Mouse (Mus musculus): ENCODE data around the gene Fam160b1. TPM values are rescaled to one million over a fixed set of nuclear protein-coding genes. Genes with fewer than 3 reads are reported as not detected.

Fam160b1 gene
- total and polyA plus RNA-seq, 3 experiments = 6.2 to 16.6 (median 11.1) TPM

GRCm38 (mm10) chr19:57429926-57430325 is 69.4 kb downstream of the Fam160b1 start:
- DNase-seq (ENCODE audit: low spot score) = no peak
- Histone ChIP-seq H3K36me3 (replicated peaks) (no peaks in the 10 kb centered on the region), H3K4me3 (ENCODE audit: low read depth, low read length) (no peak overlapping the region), H3K4me1 (ENCODE audit: insufficient read depth, low read depth, low read length) (no peaks in the 10 kb centered on the region), H3K9me3 (replicated peaks) (no peaks in the 10 kb centered on the region), H3K27me3 (ENCODE audit: insufficient read depth, low read length) (0 out of 2 replicates have a peak, but pooled peaks cover 3% of the 10 kb centered on the region)
- TF ChIP-seq POLR2AphosphoS5 (IDR thresholded peaks at IDR 0.05; ENCODE audit: insufficient replicate concordance, low read depth, low read length) (no peak), TAL1 (conservative IDR thresholded peaks at IDR 0.05; ENCODE audit: low read depth, low read length) (no peak), GATA1 (IDR thresholded peaks at IDR 0.05; ENCODE audit: borderline replicate concordance, low read length) (no peak), GATA2 (IDR thresholded peaks at IDR 0.05; ENCODE audit: borderline replicate concordance, low read depth, low read length) (no peak), CTCF (IDR thresholded peaks at IDR 0.05; ENCODE audit: low read depth, low read length) (no peak)
- no peak for ATAC-seq (ENCODE audit: extremely low read depth, insufficient number of reproducible peaks, low FRiP score, poor library complexity, severe bottlenecking)

- DNase-seq (ENCODE audit: low spot score) (no peak), ATAC-seq (ENCODE audit: extremely low read depth, insufficient number of reproducible peaks, low FRiP score, poor library complexity, severe bottlenecking) (no peak)
- TF ChIP-seq GATA2 (IDR thresholded peaks at IDR 0.05; ENCODE audit: borderline replicate concordance, low read depth, low read length) = no peak
- no peak for TF ChIP-seq GATA1 (IDR thresholded peaks at IDR 0.05; ENCODE audit: borderline replicate concordance, low read length)
- no peak for TF ChIP-seq TAL1 (conservative IDR thresholded peaks at IDR 0.05; ENCODE audit: low read depth, low read length)
- no peak for TF ChIP-seq CTCF (IDR thresholded peaks at IDR 0.05; ENCODE audit: low read depth, low read length)
- TF ChIP-seq POLR2AphosphoS5 (IDR thresholded peaks at IDR 0.05; ENCODE audit: insufficient replicate concordance, low read depth, low read length) = no peak
- Histone ChIP-seq H3K4me1 (ENCODE audit: insufficient read depth, low read depth, low read length) (no peaks in the 10 kb centered on the region), H3K4me3 (ENCODE audit: low read depth, low read length) (no peak overlapping the region), H3K27me3 (ENCODE audit: insufficient read depth, low read length) (peaks cover 6% of the 10 kb centered on the region; the same call in 1 of the 2 replicates), H3K9me3 (replicated peaks) (no peaks in the 10 kb centered on the region), H3K36me3 (replicated peaks) (no peaks in the 10 kb centered on the region)
Observed at GRCm38 (mm10) chr19:57431476-57431875, 71.0 kb downstream of the Fam160b1 start.

- no peak for ATAC-seq (ENCODE audit: extremely low read depth, insufficient number of reproducible peaks, low FRiP score, poor library complexity, severe bottlenecking)
- TF ChIP-seq GATA1 (IDR thresholded peaks at IDR 0.05; ENCODE audit: borderline replicate concordance, low read length) (no peak), TAL1 (conservative IDR thresholded peaks at IDR 0.05; ENCODE audit: low read depth, low read length) (no peak), POLR2AphosphoS5 (IDR thresholded peaks at IDR 0.05; ENCODE audit: insufficient replicate concordance, low read depth, low read length) (no peak), GATA2 (IDR thresholded peaks at IDR 0.05; ENCODE audit: borderline replicate concordance, low read depth, low read length) (no peak), CTCF (IDR thresholded peaks at IDR 0.05; ENCODE audit: low read depth, low read length) (no peak)
- Histone ChIP-seq H3K9me3 (replicated peaks) (no peaks in the 10 kb centered on the region), H3K4me3 (ENCODE audit: low read depth, low read length) (no peak overlapping the region), H3K27me3 (ENCODE audit: insufficient read depth, low read length) (peaks cover 10% of the 10 kb centered on the region; the same call in 1 of the 2 replicates), H3K4me1 (ENCODE audit: insufficient read depth, low read depth, low read length) (no peaks in the 10 kb centered on the region), H3K36me3 (replicated peaks) (no peaks in the 10 kb centered on the region)
- DNase-seq (ENCODE audit: low spot score) = no peak
Observed at GRCm38 (mm10) chr19:57434024-57434423, 73.5 kb downstream of the Fam160b1 start.

- no peak for TF ChIP-seq GATA1 (IDR thresholded peaks at IDR 0.05; ENCODE audit: borderline replicate concordance, low read length)
- TF ChIP-seq CTCF (IDR thresholded peaks at IDR 0.05; ENCODE audit: low read depth, low read length) = no peak
- TF ChIP-seq GATA2 (IDR thresholded peaks at IDR 0.05; ENCODE audit: borderline replicate concordance, low read depth, low read length) = no peak
- TF ChIP-seq POLR2AphosphoS5 (IDR thresholded peaks at IDR 0.05; ENCODE audit: insufficient replicate concordance, low read depth, low read length) = no peak
- no peak for TF ChIP-seq TAL1 (conservative IDR thresholded peaks at IDR 0.05; ENCODE audit: low read depth, low read length)
- no peak for ATAC-seq (ENCODE audit: extremely low read depth, insufficient number of reproducible peaks, low FRiP score, poor library complexity, severe bottlenecking)
Observed at GRCm38 (mm10) chr19:57436586-57437021, 76.1 kb downstream of the Fam160b1 start.

GRCm38 (mm10) chr19:57437042-57437441 is 76.6 kb downstream of the Fam160b1 start:
- Histone ChIP-seq H3K4me3 (ENCODE audit: low read depth, low read length) (no peak overlapping the region), H3K27me3 (ENCODE audit: insufficient read depth, low read length) (peaks cover 14% of the 10 kb centered on the region; the same call in 1 of the 2 replicates), H3K4me1 (ENCODE audit: insufficient read depth, low read depth, low read length) (no peaks in the 10 kb centered on the region), H3K9me3 (replicated peaks) (no peaks in the 10 kb centered on the region), H3K36me3 (replicated peaks) (no peaks in the 10 kb centered on the region)
- no peak for DNase-seq (ENCODE audit: low spot score)
- TF ChIP-seq GATA1 (IDR thresholded peaks at IDR 0.05; ENCODE audit: borderline replicate concordance, low read length) = no peak
- TF ChIP-seq TAL1 (conservative IDR thresholded peaks at IDR 0.05; ENCODE audit: low read depth, low read length) = no peak
- no peak for TF ChIP-seq POLR2AphosphoS5 (IDR thresholded peaks at IDR 0.05; ENCODE audit: insufficient replicate concordance, low read depth, low read length)
- no peak for TF ChIP-seq GATA2 (IDR thresholded peaks at IDR 0.05; ENCODE audit: borderline replicate concordance, low read depth, low read length)
- TF ChIP-seq CTCF (IDR thresholded peaks at IDR 0.05; ENCODE audit: low read depth, low read length) = no peak
- ATAC-seq (ENCODE audit: extremely low read depth, insufficient number of reproducible peaks, low FRiP score, poor library complexity, severe bottlenecking) = no peak

More at GRCm38 (mm10) chr19:57436586-57437021, 76.1 kb downstream of the Fam160b1 start:
- Histone ChIP-seq H3K4me3 (ENCODE audit: low read depth, low read length) (no peak overlapping the region), H3K9me3 (replicated peaks) (no peaks in the 10 kb centered on the region), H3K27me3 (ENCODE audit: insufficient read depth, low read length) (peaks cover 12% of the 10 kb centered on the region; the same call in 1 of the 2 replicates), H3K36me3 (replicated peaks) (no peaks in the 10 kb centered on the region), H3K4me1 (ENCODE audit: insufficient read depth, low read depth, low read length) (no peaks in the 10 kb centered on the region)
- no peak for DNase-seq (ENCODE audit: low spot score)

Other genes with a start within 250 kb of the Fam160b1 start
- gene Ablim1, start 45.8 kb upstream of the Fam160b1 start, total RNA-seq (2014; fragmentation: Nextera tagmentation) = 0.24 TPM in 1 of 2 replicates, not detected in the other
- gene Ablim1, start 45.8 kb upstream of the Fam160b1 start, total RNA-seq (2017) = 0.06 and 0.71 TPM in 2 replicates
- 0.08 TPM in 1 of 2 replicates, not detected in the other for gene Ablim1, start 45.8 kb upstream of the Fam160b1 start, polyA plus RNA-seq (2012)
- gene Trub1, start 92.2 kb downstream of the Fam160b1 start, total RNA-seq (2014; fragmentation: Nextera tagmentation) = 19.2 and 20.0 TPM in 2 replicates
- gene Trub1, start 92.2 kb downstream of the Fam160b1 start, total RNA-seq (2017) = 10.5 and 10.7 TPM in 2 replicates
- gene Trub1, start 92.2 kb downstream of the Fam160b1 start, polyA plus RNA-seq (2012) = 6.7 and 7.0 TPM in 2 replicates

Data from G1E (cell line).